Mouse (Mus musculus): ENCODE results near the gene Mrpl34. TPM values are rescaled to one million over a fixed set of nuclear protein-coding genes. Genes with fewer than 3 reads are reported as not detected.

Gene Mrpl34
- polyA plus RNA-seq, 1 experiment from 2014 or later = 148 TPM

DNA sequence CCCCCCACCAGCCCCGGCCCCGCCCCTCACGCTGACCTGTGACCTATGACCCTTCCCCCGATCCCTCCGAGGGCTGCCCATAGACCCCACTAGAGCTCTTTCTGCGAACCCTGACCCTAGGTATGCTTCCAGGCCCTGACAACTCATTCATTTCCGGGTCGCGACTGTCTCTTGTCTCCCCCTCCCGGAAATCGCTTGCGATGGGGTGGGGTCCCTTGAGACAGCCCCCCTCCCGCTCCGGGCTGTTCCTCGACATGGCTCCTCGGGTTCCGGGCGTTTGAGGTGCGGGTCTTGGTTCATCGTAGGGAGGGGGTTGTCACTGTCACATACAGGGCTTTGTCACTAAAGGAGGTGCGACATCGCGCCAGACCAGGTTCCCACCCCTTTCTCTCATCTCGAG is 4.7 kb downstream of the Mrpl34 start:
- 1% methylated on average over 23 of the region's 24 CpGs for WGBS
- Histone ChIP-seq H3K9ac (peak overlapping the region; percentile 82), H3K4me3 (peak overlapping the region; percentile 81), H3K4me2 (peak overlapping the region; percentile 92), H3K27me3 (no peaks in the 10 kb centered on the region), H3K4me1 (peaks cover 25% of the 10 kb centered on the region), H3K36me3 (peaks cover 42% of the 10 kb centered on the region), H3K9me3 (no peaks in the 10 kb centered on the region), H3K27ac (peak overlapping the region; percentile 48; the same call in 1 of the 2 replicates)
- 0 out of 2 replicates have a peak, but pooled peaks have one; percentile 6 for ATAC-seq (ENCODE audit: insufficient number of reproducible peaks, insufficient read depth, low FRiP score, low TSS enrichment, low read depth)

- Histone ChIP-seq H3K4me1 (peaks cover 24% of the 10 kb centered on the region), H3K9me3 (no peaks in the 10 kb centered on the region), H3K9ac (peak overlapping the region; percentile 82), H3K36me3 (peaks cover 51% of the 10 kb centered on the region), H3K4me3 (peak overlapping the region; percentile 81), H3K4me2 (peak overlapping the region; percentile 92), H3K27ac (no peak overlapping the region), H3K27me3 (no peaks in the 10 kb centered on the region)
- WGBS = 87% methylated on average over 3 of the region's 3 CpGs
- ATAC-seq (ENCODE audit: insufficient number of reproducible peaks, insufficient read depth, low FRiP score, low TSS enrichment, low read depth) = no peak
Observed at GRCm38 (mm10) chr8:71470146-71470912, 5.6 kb downstream of the Mrpl34 start.

GRCm38 (mm10) chr8:71470913-71471255 is 6.1 kb downstream of the Mrpl34 start:
- Histone ChIP-seq H3K4me3 (peak overlapping the region; percentile 81; the same call in 1 of the 2 replicates), H3K4me2 (peak overlapping the region; percentile 92), H3K36me3 (peaks cover 54% of the 10 kb centered on the region), H3K9me3 (no peaks in the 10 kb centered on the region), H3K27me3 (no peaks in the 10 kb centered on the region), H3K9ac (peak overlapping the region; percentile 82; the same call in 1 of the 2 replicates), H3K4me1 (peaks cover 23% of the 10 kb centered on the region), H3K27ac (no peak overlapping the region)
- no peak for ATAC-seq (ENCODE audit: insufficient number of reproducible peaks, insufficient read depth, low FRiP score, low TSS enrichment, low read depth)
- WGBS = 77% methylated on average over 5 of the region's 5 CpGs

DNA sequence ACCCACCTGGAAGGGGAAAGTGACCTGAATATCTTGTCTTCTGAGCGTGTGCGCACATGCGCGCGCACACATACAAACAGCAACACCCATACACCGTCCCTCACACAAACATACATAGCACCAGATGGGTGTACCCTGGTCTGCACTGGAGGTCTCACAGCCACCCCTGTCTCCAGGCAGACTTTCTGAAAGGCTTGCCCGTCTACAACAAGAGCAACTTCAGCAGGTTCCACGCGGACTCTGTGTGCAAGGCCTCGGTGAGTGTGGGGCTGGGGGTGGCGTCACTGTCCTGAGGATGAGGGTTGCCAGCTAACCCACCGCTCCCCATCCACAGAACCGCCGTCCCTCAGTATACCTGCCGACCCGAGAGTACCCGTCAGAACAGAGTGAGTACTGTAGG is 7.1 kb downstream of the Mrpl34 start:
- Histone ChIP-seq H3K36me3 (peaks cover 54% of the 10 kb centered on the region), H3K4me1 (peaks cover 25% of the 10 kb centered on the region), H3K9me3 (no peaks in the 10 kb centered on the region), H3K27me3 (no peaks in the 10 kb centered on the region), H3K27ac (no peak overlapping the region), H3K4me2 (no peak overlapping the region), H3K4me3 (no peak overlapping the region), H3K9ac (no peak overlapping the region)
- no peak for ATAC-seq (ENCODE audit: insufficient number of reproducible peaks, insufficient read depth, low FRiP score, low TSS enrichment, low read depth)
- 95% methylated on average over 17 of the region's 17 CpGs for WGBS

- 83% methylated on average over 8 of the region's 8 CpGs for WGBS
- Histone ChIP-seq H3K27ac (no peak overlapping the region), H3K4me1 (peaks cover 34% of the 10 kb centered on the region), H3K36me3 (peaks cover 54% of the 10 kb centered on the region), H3K27me3 (no peaks in the 10 kb centered on the region), H3K4me3 (no peak overlapping the region), H3K9me3 (no peaks in the 10 kb centered on the region), H3K9ac (no peak overlapping the region), H3K4me2 (no peak overlapping the region)
- no peak for ATAC-seq (ENCODE audit: insufficient number of reproducible peaks, insufficient read depth, low FRiP score, low TSS enrichment, low read depth)
Observed at GRCm38 (mm10) chr8:71472601-71473386, 8.0 kb downstream of the Mrpl34 start.

DNA sequence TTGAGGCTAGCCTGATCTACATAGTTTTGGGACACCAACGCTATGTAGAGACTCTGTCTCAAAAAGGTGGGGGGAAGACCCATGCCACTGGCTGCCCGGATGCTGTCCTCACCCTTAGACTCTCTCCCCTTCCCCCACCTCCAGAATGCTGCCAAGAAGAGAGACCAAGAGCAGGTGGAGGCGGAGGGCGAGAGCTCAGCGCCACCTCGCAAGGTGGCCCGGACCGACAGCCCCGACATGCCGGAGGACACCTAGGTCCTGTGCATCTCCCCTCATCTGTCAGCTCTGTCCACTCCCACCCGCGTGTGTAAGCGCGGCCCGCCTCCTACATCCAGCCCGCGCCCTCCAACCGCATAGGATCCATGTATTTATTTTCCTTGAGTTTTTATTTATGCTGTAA is 9.6 kb downstream of the Mrpl34 start:
- H3K4me1 ChIP-seq = peaks cover 34% of the 10 kb centered on the region
- no peaks in the 10 kb centered on the region for H3K27me3 ChIP-seq
- no peaks in the 10 kb centered on the region for H3K9me3 ChIP-seq
- no peak overlapping the region for H3K9ac ChIP-seq
- no peak for ATAC-seq (ENCODE audit: insufficient number of reproducible peaks, insufficient read depth, low FRiP score, low TSS enrichment, low read depth)
- no peak overlapping the region for H3K4me2 ChIP-seq
- H3K27ac ChIP-seq = no peak overlapping the region
- H3K36me3 ChIP-seq = peaks cover 64% of the 10 kb centered on the region
- H3K4me3 ChIP-seq = no peak overlapping the region
- 93% methylated on average over 18 of the region's 18 CpGs for WGBS

DNA sequence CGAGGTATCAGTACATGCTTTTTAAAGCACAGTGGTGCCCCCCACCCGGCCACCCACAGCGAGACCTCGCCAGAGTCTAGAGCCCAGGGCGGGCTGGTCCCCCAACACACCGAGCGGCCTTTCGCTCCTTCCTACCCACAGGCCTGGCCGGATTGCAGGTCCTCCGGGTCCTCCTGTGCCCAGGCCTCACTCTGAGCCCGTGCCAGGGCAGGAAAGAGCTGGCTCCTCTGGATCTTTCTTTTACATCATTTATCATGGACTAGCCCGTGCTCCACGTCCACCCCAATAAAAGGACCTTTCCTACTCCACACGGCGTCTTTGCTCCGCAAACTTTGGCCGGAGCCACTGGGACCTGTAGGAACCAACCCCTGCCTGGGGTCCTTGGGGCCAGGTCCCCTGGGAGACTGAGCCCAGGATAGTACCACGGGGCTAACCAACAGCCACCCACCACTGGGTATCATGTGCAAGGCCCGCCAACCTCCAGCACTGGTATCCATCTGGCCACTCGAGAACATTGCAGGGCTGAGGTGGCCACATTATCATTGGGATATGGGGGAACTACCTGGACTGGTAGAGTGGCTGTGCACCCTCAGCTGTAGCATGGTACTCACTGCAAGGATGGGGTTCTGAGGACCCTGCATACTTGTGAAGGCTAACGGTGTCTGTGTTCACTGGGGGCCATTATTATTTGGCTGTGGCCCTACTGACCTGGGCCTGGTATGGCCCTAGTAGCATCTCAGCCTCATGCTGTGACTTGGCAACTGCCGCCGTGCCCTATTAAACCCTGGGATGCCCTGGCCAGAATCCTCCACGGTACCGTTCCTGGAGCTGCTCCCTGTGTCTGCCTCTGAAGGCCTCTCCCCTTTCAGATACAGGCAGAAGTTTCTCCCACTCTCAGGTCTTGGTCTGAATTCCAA is 10.3 kb downstream of the Mrpl34 start:
- WGBS = 89% methylated on average over 25 of the region's 25 CpGs
- peak overlapping the region; percentile 87; the same call in 1 of the 2 replicates for H3K27ac ChIP-seq
- no peaks in the 10 kb centered on the region for H3K27me3 ChIP-seq
- H3K4me3 ChIP-seq = no peak overlapping the region
- H3K36me3 ChIP-seq = peaks cover 69% of the 10 kb centered on the region
- H3K9ac ChIP-seq = no peak overlapping the region
- H3K4me2 ChIP-seq = peak overlapping the region; percentile 85; the same call in 1 of the 2 replicates
- peaks cover 29% of the 10 kb centered on the region for H3K4me1 ChIP-seq
- ATAC-seq (ENCODE audit: insufficient number of reproducible peaks, insufficient read depth, low FRiP score, low TSS enrichment, low read depth) = no peak
- H3K9me3 ChIP-seq = no peaks in the 10 kb centered on the region

DNA sequence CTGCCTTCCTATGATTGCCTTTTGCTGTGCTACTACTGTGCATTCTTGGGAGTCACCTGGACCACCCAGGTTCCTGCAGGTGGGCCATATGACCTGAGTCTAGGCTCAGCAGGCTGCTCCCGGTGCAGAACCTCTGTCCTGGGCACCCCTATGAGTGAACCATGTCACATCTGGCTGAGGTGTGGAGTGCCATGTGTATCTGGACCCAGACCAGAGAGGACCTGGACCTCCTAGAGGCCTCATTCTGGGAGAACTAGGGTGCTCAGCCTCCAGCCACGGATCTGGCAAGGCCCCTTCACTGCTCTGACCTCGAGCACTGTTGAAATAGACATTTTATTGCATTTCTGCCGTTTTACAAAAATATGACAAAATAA is 10.9 kb downstream of the Mrpl34 start:
- 30% methylated on average over 4 of the region's 4 CpGs for WGBS
- Histone ChIP-seq H3K36me3 (peaks cover 71% of the 10 kb centered on the region), H3K4me2 (peak overlapping the region; percentile 85), H3K4me1 (peaks cover 22% of the 10 kb centered on the region), H3K27me3 (no peaks in the 10 kb centered on the region), H3K9me3 (no peaks in the 10 kb centered on the region), H3K9ac (peak overlapping the region; percentile 78), H3K27ac (peak overlapping the region; percentile 87), H3K4me3 (peak overlapping the region; percentile 63)
- ATAC-seq (ENCODE audit: insufficient number of reproducible peaks, insufficient read depth, low FRiP score, low TSS enrichment, low read depth) = 0 out of 2 replicates have a peak, but pooled peaks have one; percentile 15

DNA sequence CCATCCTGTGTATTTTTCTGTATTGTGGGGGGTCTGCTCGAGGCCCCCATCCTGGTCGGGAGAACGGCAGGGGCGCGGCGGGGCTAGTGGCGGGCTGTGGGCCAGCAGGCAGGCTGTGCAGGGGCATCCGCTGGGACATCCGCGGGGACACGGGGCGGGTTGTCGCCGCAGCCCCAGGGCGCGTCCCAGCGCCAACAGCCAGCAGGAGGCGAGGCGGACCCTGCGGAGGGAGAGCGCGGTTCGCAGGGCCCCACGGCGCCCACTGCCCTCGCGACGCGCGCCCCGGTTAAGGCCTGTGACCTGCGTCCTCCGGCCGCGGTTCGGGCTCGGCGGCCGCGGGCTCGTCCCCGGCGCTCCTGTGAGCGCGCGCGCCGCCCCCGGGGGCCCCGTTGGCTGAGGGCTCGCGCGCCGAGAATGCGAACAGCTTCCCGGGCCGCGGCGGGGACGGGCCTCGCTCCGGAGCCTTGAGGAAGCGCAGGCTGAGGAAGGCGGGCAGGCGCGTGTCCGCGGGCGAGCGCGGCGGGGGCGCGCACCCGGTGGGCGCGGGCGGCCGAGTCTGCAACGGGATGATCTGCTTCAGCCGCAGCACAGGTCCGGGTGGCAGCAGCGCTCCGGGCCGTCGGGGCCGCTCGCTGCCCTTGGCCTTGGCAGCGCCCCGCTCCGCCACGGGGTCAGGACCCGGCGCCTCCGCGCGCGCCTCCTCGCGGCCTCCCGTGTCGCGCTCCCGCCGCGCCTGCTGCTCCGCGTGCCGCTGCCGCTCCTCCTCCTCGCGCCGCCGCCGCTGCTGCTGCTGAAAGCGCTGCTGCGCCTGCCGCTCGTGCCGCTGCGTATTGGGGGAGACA is 11.6 kb downstream of the Mrpl34 start:
- Histone ChIP-seq H3K9ac (peak overlapping the region; percentile 78), H3K4me3 (peak overlapping the region; percentile 63), H3K4me2 (peak overlapping the region; percentile 85), H3K9me3 (no peaks in the 10 kb centered on the region), H3K4me1 (peaks cover 17% of the 10 kb centered on the region), H3K27ac (peak overlapping the region; percentile 87), H3K27me3 (no peaks in the 10 kb centered on the region), H3K36me3 (peaks cover 71% of the 10 kb centered on the region)
- ATAC-seq (ENCODE audit: insufficient number of reproducible peaks, insufficient read depth, low FRiP score, low TSS enrichment, low read depth) = peak; percentile 44
- under 1% methylated on average over 98 of the region's 121 CpGs for WGBS

GRCm38 (mm10) chr8:71477196-71477845 is 12.6 kb downstream of the Mrpl34 start:
- peaks cover 70% of the 10 kb centered on the region for H3K36me3 ChIP-seq

More at GRCm38 (mm10) chr8:71477196-71477845, 12.6 kb downstream of the Mrpl34 start:
- Histone ChIP-seq H3K4me1 (peaks cover 17% of the 10 kb centered on the region), H3K9me3 (no peaks in the 10 kb centered on the region), H3K4me2 (peak overlapping the region; percentile 85), H3K27ac (0 out of 2 replicates have a peak overlapping the region, but pooled peaks have one; percentile 87), H3K27me3 (no peaks in the 10 kb centered on the region), H3K9ac (no peak overlapping the region; the same call in 1 of the 2 replicates), H3K4me3 (peak overlapping the region; percentile 63)
- WGBS = 39% methylated on average over 14 of the region's 14 CpGs
- ATAC-seq (ENCODE audit: insufficient number of reproducible peaks, insufficient read depth, low FRiP score, low TSS enrichment, low read depth) = no peak
